Mouse (Mus musculus): Measurements from ENCODE around the gene Gm49711.

Gm49711 gene

GRCm38 (mm10) chr16:92127226-92127625 is 69.1 kb downstream of the Gm49711 start:
- DNase-seq, result no peak

- DNase-seq, result no peak
Measured at GRCm38 (mm10) chr16:92127666-92128065, 69.5 kb downstream of the Gm49711 start.

GRCm38 (mm10) chr16:92129843-92130242 is 71.7 kb downstream of the Gm49711 start:
- no peak for DNase-seq

- no peak for DNase-seq
Measured at GRCm38 (mm10) chr16:92132511-92132910, 74.4 kb downstream of the Gm49711 start.

GRCm38 (mm10) chr16:92134148-92134764 is 76.1 kb downstream of the Gm49711 start:
- no peak for DNase-seq

- no peak for DNase-seq
Measured at GRCm38 (mm10) chr16:92136275-92136674, 78.2 kb downstream of the Gm49711 start.

GRCm38 (mm10) chr16:92139386-92140261 is 81.5 kb downstream of the Gm49711 start:
- DNase-seq, result no peak

GRCm38 (mm10) chr16:92140328-92140727 is 82.2 kb downstream of the Gm49711 start:
- no peak for DNase-seq

GRCm38 (mm10) chr16:92141021-92141420 is 82.9 kb downstream of the Gm49711 start:
- no peak for DNase-seq

- DNase-seq, result no peak
Measured at GRCm38 (mm10) chr16:92142426-92143012, 84.4 kb downstream of the Gm49711 start.

GRCm38 (mm10) chr16:92147631-92148366 is 89.7 kb downstream of the Gm49711 start:
- DNase-seq, result peak; percentile 28 to 33

- DNase-seq, result no peak
Measured at GRCm38 (mm10) chr16:92148367-92148728, 90.2 kb downstream of the Gm49711 start.

GRCm38 (mm10) chr16:92150975-92151374 is 92.9 kb downstream of the Gm49711 start:
- no peak for DNase-seq

GRCm38 (mm10) chr16:92158021-92158455 is 99.9 kb downstream of the Gm49711 start:
- peak; percentile 59 to 72 for DNase-seq

- peak; percentile 87 to 93 for DNase-seq
Measured at GRCm38 (mm10) chr16:92158461-92159091, 100.5 kb downstream of the Gm49711 start.

GRCm38 (mm10) chr16:92159114-92159513 is 101.0 kb downstream of the Gm49711 start:
- DNase-seq, result peak; percentile 32 to 46

- no peak for DNase-seq
Measured at GRCm38 (mm10) chr16:92162289-92162688, 104.2 kb downstream of the Gm49711 start.

- DNase-seq, result no peak
Measured at GRCm38 (mm10) chr16:92163545-92163944, 105.4 kb downstream of the Gm49711 start.

GRCm38 (mm10) chr16:92176052-92176451 is 117.9 kb downstream of the Gm49711 start:
- no peak for DNase-seq

GRCm38 (mm10) chr16:92177718-92178117 is 119.6 kb downstream of the Gm49711 start:
- DNase-seq, result no peak

GRCm38 (mm10) chr16:92179306-92179705 is 121.2 kb downstream of the Gm49711 start:
- no peak for DNase-seq

- no peak for DNase-seq
Measured at GRCm38 (mm10) chr16:92183477-92183876, 125.4 kb downstream of the Gm49711 start.

- DNase-seq, result no peak
Measured at GRCm38 (mm10) chr16:92190603-92191002, 132.5 kb downstream of the Gm49711 start.
